Mouse (Mus musculus) limb, embryonic 13.5 days (tissue): Measurements from ENCODE around the gene Plcl1. TPM values are rescaled to one million over a fixed set of nuclear protein-coding genes. Genes with fewer than 3 reads are reported as not detected.

Source experiments
- ATAC-seq: fragments of 200-750 bp; cut with Nextera tagmentation; 2 replicates; pipeline ENCODE4 v1.8.0; 2017; ENCODE audit warnings: low read depth, moderate number of reproducible peaks, moderate TSS enrichment; ENCODE audit not compliant: low FRiP score
- H3K27ac ChIP-seq: fragments of 300-500 bp; sonication (generic); 2 replicates; pipeline ENCODE4 v1.5.1; 2015; ENCODE audit warnings: inconsistent platforms, mild to moderate bottlenecking, moderate library complexity
- H3K27me3 ChIP-seq: fragments of 300-500 bp; sonication (generic); 2 replicates; pipeline ENCODE4 v1.6.1; 2015; ENCODE audit warnings: mild to moderate bottlenecking, inconsistent platforms
- H3K36me3 ChIP-seq: fragments of 300-500 bp; sonication (generic); 2 replicates; pipeline ENCODE4 v1.6.1; 2015; ENCODE audit warnings: inconsistent platforms, mild to moderate bottlenecking, moderate library complexity
- H3K4me1 ChIP-seq: fragments of 300-500 bp; sonication (generic); 2 replicates; pipeline ENCODE4 v1.6.1; 2015; ENCODE audit warnings: inconsistent platforms
- H3K4me2 ChIP-seq: fragments of 300-500 bp; sonication (generic); replicated peaks from 2 replicates; pipeline ENCODE4 v1.6.1; 2015; ENCODE audit warnings: inconsistent platforms, mild to moderate bottlenecking, moderate library complexity
- H3K4me3 ChIP-seq: fragments of 300-500 bp; sonication (generic); 2 replicates; pipeline ENCODE4 v1.5.1; 2015; ENCODE audit warnings: moderate library complexity, mild to moderate bottlenecking, inconsistent platforms
- H3K9ac ChIP-seq: fragments of 300-500 bp; sonication (generic); 2 replicates; pipeline ENCODE4 v1.6.1; 2015; ENCODE audit warnings: mild to moderate bottlenecking, inconsistent platforms
- H3K9me3 ChIP-seq: fragments of 300-500 bp; sonication (generic); 2 replicates; pipeline ENCODE4 v1.6.1; 2016; ENCODE audit warnings: inconsistent platforms
- WGBS: fragments of 180-500 bp; shearing (Covaris S2); methylation state at CpG from one replicate; pipeline ENCODE4 v1.1.7; 2015; 5-methylcytosine and 5-hydroxymethylcytosine counted together
- polyA plus RNA-seq: library from polyadenylated mRNA; unstranded; fragments of >200 nt; fragmentation: Nextera tagmentation; extraction: Ambion mirVana; gene quantifications from 2 replicates; pipeline ENCODE4 v1.2.1, GENCODE M21; 2015

The Plcl1 gene
- polyA plus RNA-seq, result 1.3 TPM in 2 replicates

GRCm38 (mm10) chr1:55405272-55406022 is at the start of gene Plcl1:
Gene Plcl1 (plus strand): TSS chr1:55405921.
- H3K9ac ChIP-seq, result peak within 1 kb of the TSS; percentile 75
- peak within 1 kb of the TSS; percentile 67 for H3K4me3 ChIP-seq
- H3K27ac ChIP-seq, result peak within 1 kb of the TSS; percentile 39; the same call in 1 of the 2 replicates
- no peaks in the 10 kb centered on the region for H3K9me3 ChIP-seq
- ATAC-seq, result peak; percentile 98
- H3K4me1 ChIP-seq, result peaks cover 15% of the 10 kb centered on the region
- WGBS, result 4% methylated on average over 37 of the region's 51 CpGs
- H3K27me3 ChIP-seq, result peaks cover 32% of the 10 kb centered on the region
- H3K4me2 ChIP-seq, result peak within 1 kb of the TSS; percentile 99
- H3K36me3 ChIP-seq, result no peaks in the 10 kb centered on the region

GRCm38 (mm10) chr1:55362634-55363033 is 43.1 kb upstream of the Plcl1 start:
- peaks cover 11% of the 10 kb centered on the region for H3K9me3 ChIP-seq
- H3K4me3 ChIP-seq, result peak overlapping the region; percentile 47
- H3K27me3 ChIP-seq, result peaks cover 36% of the 10 kb centered on the region
- H3K4me1 ChIP-seq, result 0 out of 2 replicates have a peak, but pooled peaks cover 3% of the 10 kb centered on the region
- H3K27ac ChIP-seq, result no peak overlapping the region
- H3K9ac ChIP-seq, result no peak overlapping the region
- no peaks in the 10 kb centered on the region for H3K36me3 ChIP-seq
- H3K4me2 ChIP-seq, result peak overlapping the region; percentile 64
- 44% methylated on average over 47 of the region's 49 CpGs for WGBS
- peak; percentile 40; the same call in 1 of the 2 replicates for ATAC-seq

DNA sequence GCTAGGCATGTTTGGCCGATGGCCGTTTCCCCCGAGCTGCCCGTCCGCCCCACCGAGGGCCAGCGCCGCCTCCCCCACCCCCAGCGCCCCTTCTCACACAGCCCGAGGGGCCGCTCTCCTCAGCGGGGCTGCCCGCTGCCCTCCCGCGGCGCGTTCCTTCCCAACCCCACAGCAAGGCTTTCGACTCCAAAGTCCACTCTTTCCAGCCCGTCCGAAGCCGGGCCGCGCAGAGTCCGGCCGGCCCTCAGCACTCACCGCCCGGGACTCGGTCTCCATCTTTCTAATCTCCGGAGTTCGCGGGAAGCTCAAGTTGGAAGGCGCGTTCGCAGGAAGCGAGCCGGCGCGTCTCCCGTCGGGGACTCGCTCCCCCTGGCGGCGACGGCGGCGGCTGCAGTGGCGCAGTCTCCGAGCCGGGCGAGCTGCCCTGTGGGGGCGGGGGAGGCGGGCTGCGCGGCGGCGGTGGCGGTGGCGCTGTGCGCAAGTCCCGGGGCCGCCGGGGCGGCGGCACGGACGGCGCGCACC is 42.6 kb upstream of the Plcl1 start, which contains the start of gene Boll:
TSS of gene Boll (minus strand) at position 426 of the 522 bp plus-strand sequence.
- H3K9ac ChIP-seq, result 0 out of 2 replicates have a peak within 1 kb of the TSS, but pooled peaks have one; percentile 19
- H3K9me3 ChIP-seq, result peaks cover 11% of the 10 kb centered on the region
- no peaks in the 10 kb centered on the region for H3K36me3 ChIP-seq
- peaks cover 36% of the 10 kb centered on the region for H3K27me3 ChIP-seq
- H3K27ac ChIP-seq, result no peak within 1 kb of the TSS
- 0 out of 2 replicates have a peak, but pooled peaks cover 3% of the 10 kb centered on the region for H3K4me1 ChIP-seq
- H3K4me2 ChIP-seq, result peak within 1 kb of the TSS; percentile 64
- peak; percentile 81 for ATAC-seq
- 9% methylated on average over 63 of the region's 68 CpGs for WGBS
- H3K4me3 ChIP-seq, result peak within 1 kb of the TSS; percentile 47

DNA sequence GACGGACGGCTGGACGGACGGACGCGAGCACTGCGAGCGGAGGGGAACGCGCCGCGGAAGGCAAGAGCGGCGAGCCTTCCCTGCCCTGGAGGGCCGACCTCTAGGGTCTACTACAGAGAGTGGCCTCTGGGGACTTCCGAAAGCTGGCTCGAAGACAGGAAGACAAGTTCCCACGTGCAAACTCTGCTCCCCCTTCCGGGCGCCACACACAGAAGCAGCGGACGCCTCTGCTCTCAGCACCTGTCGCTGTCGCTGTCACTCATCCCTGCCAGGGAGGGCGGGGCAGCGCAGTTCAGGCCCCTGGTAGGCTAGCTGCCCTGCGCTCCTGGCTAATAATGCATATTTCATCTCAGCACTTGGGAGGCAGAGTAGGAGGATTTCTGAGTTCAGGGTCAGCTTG is 42.1 kb upstream of the Plcl1 start:
- no peak overlapping the region for H3K27ac ChIP-seq
- peak; percentile 79 for ATAC-seq
- 5% methylated on average over 27 of the region's 27 CpGs for WGBS

DNA sequence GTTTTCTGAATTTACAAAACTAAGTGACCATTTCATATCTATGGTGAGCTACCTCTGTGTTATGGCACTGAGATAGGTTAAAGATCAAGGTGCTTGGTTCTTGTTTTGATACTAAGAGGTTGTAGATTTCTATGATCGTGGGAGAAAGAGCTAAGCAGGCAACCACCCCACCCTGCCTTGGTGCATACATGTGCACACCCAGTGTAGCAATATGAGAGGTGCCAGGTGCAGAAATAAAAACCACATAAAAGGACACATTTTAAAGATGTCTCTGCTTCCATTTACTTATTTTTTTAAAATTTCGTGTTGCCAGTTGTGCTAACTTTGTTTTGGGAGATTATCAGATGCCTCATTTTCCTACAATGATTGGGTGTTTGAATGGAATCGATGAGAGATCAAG is 33.1 kb upstream of the Plcl1 start:
- Histone ChIP-seq H3K4me1 (no peaks in the 10 kb centered on the region), H3K4me2 (no peak overlapping the region), H3K4me3 (no peak overlapping the region), H3K9ac (no peak overlapping the region), H3K27me3 (no peaks in the 10 kb centered on the region), H3K9me3 (no peaks in the 10 kb centered on the region), H3K27ac (no peak overlapping the region), H3K36me3 (no peaks in the 10 kb centered on the region)
- 87% methylated on average over 3 of the region's 3 CpGs for WGBS
- no peak for ATAC-seq

More for the DNA sequence above, 42.1 kb upstream of the Plcl1 start:
- Histone ChIP-seq H3K9me3 (peaks cover 11% of the 10 kb centered on the region), H3K4me3 (peak overlapping the region; percentile 47), H3K27me3 (peaks cover 36% of the 10 kb centered on the region), H3K36me3 (no peaks in the 10 kb centered on the region), H3K9ac (no peak overlapping the region), H3K4me2 (peak overlapping the region; percentile 64), H3K4me1 (0 out of 2 replicates have a peak, but pooled peaks cover 3% of the 10 kb centered on the region)

DNA sequence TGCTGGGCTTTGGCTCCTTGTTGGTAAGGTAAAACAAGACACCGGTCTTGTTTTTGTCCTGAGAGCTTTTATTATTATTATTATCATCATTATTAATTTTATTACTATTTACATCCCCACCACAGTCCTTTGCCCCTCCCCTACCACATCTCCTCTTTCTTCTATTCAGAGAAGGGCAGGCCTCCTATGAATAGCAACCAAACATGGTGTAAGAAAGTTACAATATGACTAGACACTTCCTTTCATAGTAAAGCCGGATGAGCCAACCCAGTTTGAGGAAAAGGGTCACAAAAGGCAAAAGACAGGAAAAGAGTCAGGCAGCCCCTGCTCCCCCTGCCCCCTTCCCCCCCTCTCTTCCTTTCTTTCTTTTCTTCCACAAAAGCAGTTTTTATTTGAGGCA is 25.2 kb upstream of the Plcl1 start:
- H3K9ac ChIP-seq, result no peak overlapping the region
- ATAC-seq, result no peak
- H3K4me2 ChIP-seq, result no peak overlapping the region
- no peaks in the 10 kb centered on the region for H3K9me3 ChIP-seq
- no peaks in the 10 kb centered on the region for H3K36me3 ChIP-seq
- H3K27ac ChIP-seq, result no peak overlapping the region
- H3K27me3 ChIP-seq, result no peaks in the 10 kb centered on the region
- H3K4me1 ChIP-seq, result no peaks in the 10 kb centered on the region
- WGBS, result 83% methylated on average over 2 of the region's 2 CpGs
- no peak overlapping the region for H3K4me3 ChIP-seq

- no peak overlapping the region for H3K27ac ChIP-seq
- WGBS, result 19% methylated on average over 9 of the region's 9 CpGs
- peak; percentile 57 for ATAC-seq
- H3K9ac ChIP-seq, result no peak overlapping the region
- no peaks in the 10 kb centered on the region for H3K9me3 ChIP-seq
- no peak overlapping the region for H3K4me3 ChIP-seq
- no peaks in the 10 kb centered on the region for H3K27me3 ChIP-seq
- 0 out of 2 replicates have a peak overlapping the region, but pooled peaks have one; percentile 14 for H3K4me2 ChIP-seq
- no peaks in the 10 kb centered on the region for H3K36me3 ChIP-seq
- H3K4me1 ChIP-seq, result no peaks in the 10 kb centered on the region
These were observed 22.5 kb upstream of the Plcl1 start for GRCm38 (mm10) chr1:55383114-55383773.

DNA sequence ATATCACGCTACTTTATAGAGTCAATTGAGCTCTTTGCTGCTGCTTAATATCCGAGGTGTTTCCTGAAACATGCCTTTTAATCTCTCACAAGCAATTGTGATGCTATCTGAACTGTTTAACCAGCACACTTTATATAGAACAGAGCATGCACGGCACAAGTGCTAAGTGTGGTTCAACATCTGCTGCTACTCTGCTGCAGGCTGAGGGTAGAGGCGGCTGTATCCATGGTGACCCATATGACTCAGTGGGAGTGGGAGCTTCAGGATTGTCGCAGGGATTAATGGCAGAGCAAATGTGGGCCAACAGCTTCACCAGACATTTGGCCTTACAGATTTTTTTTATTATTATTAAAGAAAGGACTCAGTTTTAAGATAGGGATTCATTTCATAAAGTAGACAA is 5.8 kb upstream of the Plcl1 start:
- no peak overlapping the region for H3K4me2 ChIP-seq
- 26% methylated on average over 5 of the region's 5 CpGs for WGBS
- 0 out of 2 replicates have a peak, but pooled peaks have one; percentile 48 for ATAC-seq

GRCm38 (mm10) chr1:55404439-55404838 is 1.3 kb upstream of the Plcl1 start:
- no peaks in the 10 kb centered on the region for H3K36me3 ChIP-seq
- no peaks in the 10 kb centered on the region for H3K9me3 ChIP-seq
- ATAC-seq, result no peak
- H3K4me3 ChIP-seq, result no peak overlapping the region
- WGBS, result 6% methylated on average over 3 of the region's 3 CpGs
- no peak overlapping the region for H3K27ac ChIP-seq
- peaks cover 15% of the 10 kb centered on the region for H3K4me1 ChIP-seq
- no peak overlapping the region for H3K9ac ChIP-seq
- peaks cover 32% of the 10 kb centered on the region for H3K27me3 ChIP-seq
- peak overlapping the region; percentile 99; the same call in 1 of the 2 replicates for H3K4me2 ChIP-seq

More for the DNA sequence above, 5.8 kb upstream of the Plcl1 start:
- Histone ChIP-seq H3K4me1 (peaks cover 4% of the 10 kb centered on the region), H3K9me3 (no peaks in the 10 kb centered on the region), H3K9ac (no peak overlapping the region), H3K27me3 (peaks cover 9% of the 10 kb centered on the region), H3K27ac (no peak overlapping the region), H3K4me3 (no peak overlapping the region), H3K36me3 (no peaks in the 10 kb centered on the region)

- Histone ChIP-seq H3K4me1 (peaks cover 15% of the 10 kb centered on the region), H3K4me2 (peak overlapping the region; percentile 99), H3K27ac (peak overlapping the region; percentile 39; the same call in 1 of the 2 replicates), H3K36me3 (no peaks in the 10 kb centered on the region), H3K4me3 (peak overlapping the region; percentile 67), H3K9me3 (no peaks in the 10 kb centered on the region), H3K27me3 (peaks cover 32% of the 10 kb centered on the region), H3K9ac (peak overlapping the region; percentile 75)
- peak; percentile 57; the same call in 1 of the 2 replicates for ATAC-seq
- under 1% methylated on average over 39 of the region's 42 CpGs for WGBS
These were observed 297 bp downstream of the Plcl1 start for GRCm38 (mm10) chr1:55406023-55406413.

DNA sequence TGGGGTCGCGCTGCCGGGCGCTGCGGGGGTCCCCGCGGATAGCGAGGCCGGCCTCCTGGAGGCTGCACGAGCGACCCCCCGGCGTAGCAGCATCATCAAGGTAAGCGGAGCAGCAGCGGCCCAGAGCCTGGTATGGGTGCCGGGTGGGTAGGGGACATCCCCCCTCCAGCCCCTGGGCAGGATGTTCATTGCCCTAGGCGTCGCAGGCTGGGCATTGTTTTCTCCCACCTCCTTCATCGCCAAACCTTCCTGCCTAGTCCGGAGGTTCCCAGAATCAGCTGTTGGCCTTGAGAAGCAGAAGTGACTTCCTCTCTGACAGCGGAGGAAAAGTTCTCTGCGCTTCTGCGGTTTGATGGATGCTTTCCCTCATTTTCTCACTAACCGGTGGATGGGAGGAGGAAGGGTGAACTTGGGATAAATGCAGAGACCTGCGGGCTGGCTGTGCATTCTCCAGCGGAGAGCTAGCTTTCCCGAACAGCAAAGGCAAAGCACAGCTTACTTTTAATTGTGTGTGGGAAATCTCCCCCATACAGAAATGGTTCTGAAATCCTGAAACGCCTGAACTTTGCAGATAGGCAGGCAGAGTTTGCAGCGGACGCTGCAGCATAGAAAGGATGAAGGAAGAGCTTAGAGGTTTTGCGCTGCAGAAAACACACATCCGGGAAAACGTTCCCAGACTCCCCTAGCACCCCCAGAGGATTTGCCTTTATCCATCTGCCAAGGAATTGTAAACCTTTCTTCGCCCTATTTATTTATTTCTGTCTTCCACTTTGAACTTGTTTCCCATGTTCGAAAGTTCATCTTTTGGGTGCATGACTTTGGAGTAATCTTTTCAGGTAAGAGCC is 1.0 kb downstream of the Plcl1 start:
- peaks cover 15% of the 10 kb centered on the region for H3K4me1 ChIP-seq
- peak overlapping the region; percentile 39; the same call in 1 of the 2 replicates for H3K27ac ChIP-seq
- 2% methylated on average over 35 of the region's 35 CpGs for WGBS
- H3K9ac ChIP-seq, result peak overlapping the region; percentile 75
- no peaks in the 10 kb centered on the region for H3K9me3 ChIP-seq
- peak overlapping the region; percentile 67 for H3K4me3 ChIP-seq
- H3K27me3 ChIP-seq, result peaks cover 32% of the 10 kb centered on the region
- H3K36me3 ChIP-seq, result no peaks in the 10 kb centered on the region
- peak overlapping the region; percentile 99 for H3K4me2 ChIP-seq
- ATAC-seq, result no peak
